Mouse (Mus musculus) kidney, embryonic 14.5 days (tissue): Measurements from ENCODE around the gene Adgrf1. TPM values are rescaled to one million over a fixed set of nuclear protein-coding genes. Genes with fewer than 3 reads are reported as not detected.

Experiments used
- ATAC-seq: fragments of 200-750 bp; cut with Nextera tagmentation; 2 replicates; pipeline ENCODE4 v1.8.0; 2017; ENCODE audit warnings: moderate number of reproducible peaks, mild to moderate bottlenecking, moderate TSS enrichment, moderate library complexity; ENCODE audit not compliant: low FRiP score, low TSS enrichment
- H3K27ac ChIP-seq: fragments of 300-500 bp; sonication (generic); 2 replicates; pipeline ENCODE4 v1.5.1; 2014; ENCODE audit warnings: low read depth, mild to moderate bottlenecking, low read length, moderate library complexity, mixed read lengths
- H3K27me3 ChIP-seq: fragments of 300-500 bp; sonication (generic); 2 replicates; pipeline ENCODE4 v1.6.1; 2014; ENCODE audit warnings: mild to moderate bottlenecking, low read length; ENCODE audit not compliant: control insufficient read depth, insufficient read depth
- H3K36me3 ChIP-seq: fragments of 300-500 bp; sonication (generic); 2 replicates; pipeline ENCODE4 v1.6.1; 2014; ENCODE audit warnings: low read length, mixed read lengths; ENCODE audit not compliant: control insufficient read depth, insufficient read depth
- H3K4me1 ChIP-seq: fragments of 300-500 bp; sonication (generic); 2 replicates; pipeline ENCODE4 v1.6.1; 2014; ENCODE audit warnings: low read length, mixed read lengths; ENCODE audit not compliant: control insufficient read depth, insufficient read depth
- H3K4me2 ChIP-seq: fragments of 300-500 bp; sonication (generic); replicated peaks from 2 replicates; pipeline ENCODE4 v1.6.1; 2014; ENCODE audit warnings: low read depth, mild to moderate bottlenecking, low read length
- H3K4me3 ChIP-seq: fragments of 300-500 bp; sonication (generic); 2 replicates; pipeline ENCODE4 v1.5.1; 2014; ENCODE audit warnings: mild to moderate bottlenecking, low read length
- H3K9ac ChIP-seq: fragments of 300-500 bp; sonication (generic); 2 replicates; pipeline ENCODE4 v1.6.1; 2014; ENCODE audit warnings: low read depth, mild to moderate bottlenecking, low read length, moderate library complexity
- H3K9me3 ChIP-seq: fragments of 300-500 bp; sonication (generic); 2 replicates; pipeline ENCODE4 v1.6.1; 2016; ENCODE audit warnings: low read length; ENCODE audit not compliant: control insufficient read depth
- WGBS: fragments of 180-500 bp; shearing (Covaris S2); extraction: QIAGEN DNeasy Blood & Tissue Kit; methylation state at CpG from one replicate; pipeline ENCODE4 v1.1.7; 2014; 5-methylcytosine and 5-hydroxymethylcytosine counted together
- polyA plus RNA-seq: library from polyadenylated mRNA; unstranded; fragments of >200 nt; fragmentation: Nextera tagmentation; extraction: Ambion mirVana; gene quantifications from 2 replicates; pipeline ENCODE4 v1.2.1, GENCODE M21; 2014

Gene Adgrf1
- polyA plus RNA-seq, 1 experiment from 2014 or later: 0.49 TPM

GRCm38 (mm10) chr17:43261937-43262336, 8.2 kb upstream of the Adgrf1 start:
- Histone ChIP-seq H3K4me1 (no peaks in the 10 kb centered on the region), H3K4me3 (no peak overlapping the region), H3K9ac (no peak overlapping the region), H3K9me3 (peaks cover 10% of the 10 kb centered on the region), H3K36me3 (no peaks in the 10 kb centered on the region), H3K4me2 (no peak overlapping the region), H3K27ac (no peak overlapping the region), H3K27me3 (no peaks in the 10 kb centered on the region)
- WGBS: 90% methylated on average over 5 of the region's 5 CpGs
- no peak for ATAC-seq

DNA sequence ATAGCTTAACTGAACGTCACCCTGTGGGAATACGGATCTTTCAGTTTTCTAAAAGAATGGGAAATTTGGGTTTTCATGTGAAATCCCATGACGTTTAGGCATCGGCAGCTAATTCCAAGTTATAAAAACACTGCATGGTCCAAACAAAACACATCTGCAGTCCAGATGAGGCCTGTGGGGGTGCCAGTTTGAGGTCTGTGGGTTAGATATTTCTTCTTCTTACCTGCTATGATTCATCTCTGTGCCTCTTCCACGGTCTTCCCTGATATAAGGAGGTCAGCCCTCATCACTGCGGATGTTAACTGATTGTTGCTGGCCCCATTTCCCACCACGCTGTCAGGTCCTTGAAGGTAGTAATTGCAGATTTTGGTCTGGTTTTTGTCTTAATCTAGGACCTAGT, 5.4 kb upstream of the Adgrf1 start:
- Histone ChIP-seq H3K36me3 (no peaks in the 10 kb centered on the region), H3K4me1 (no peaks in the 10 kb centered on the region), H3K9me3 (peaks cover 12% of the 10 kb centered on the region), H3K9ac (no peak overlapping the region), H3K27ac (no peak overlapping the region), H3K4me3 (no peak overlapping the region), H3K27me3 (no peaks in the 10 kb centered on the region), H3K4me2 (no peak overlapping the region)
- WGBS: 74% methylated on average over 7 of the region's 7 CpGs
- no peak for ATAC-seq

DNA sequence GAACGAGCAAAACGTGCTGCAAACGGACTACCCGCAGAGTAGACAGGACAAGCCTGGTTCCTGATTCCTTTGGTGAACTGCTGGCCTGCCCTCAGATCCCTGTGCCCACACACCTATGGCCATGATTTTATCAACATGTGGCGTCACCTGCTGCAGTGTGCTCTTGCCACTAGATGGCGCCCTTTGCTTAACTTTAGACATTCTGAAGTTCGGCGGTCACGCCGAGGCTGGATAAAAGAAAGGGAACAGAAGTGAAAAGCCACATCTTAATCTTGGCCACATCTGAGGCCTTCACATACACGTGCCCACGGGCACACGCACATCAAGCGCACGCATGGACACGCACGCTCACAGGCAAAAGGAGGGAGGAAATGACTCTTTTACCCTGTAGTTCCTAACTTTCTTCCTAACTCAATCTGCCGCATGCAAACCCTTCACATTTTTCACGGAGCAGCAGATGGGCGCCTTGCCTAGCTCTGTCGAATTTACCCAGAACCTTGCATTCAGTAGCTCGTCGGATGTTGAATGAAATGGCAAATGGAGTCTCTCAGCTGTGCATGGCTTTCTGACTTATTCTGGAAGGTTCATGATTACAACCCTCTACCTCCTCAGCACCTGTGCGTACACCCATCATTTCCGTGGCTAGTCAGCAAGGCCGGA, 4.8 kb upstream of the Adgrf1 start:
- H3K4me2 ChIP-seq: no peak overlapping the region
- ATAC-seq: peak; percentile 67
- no peak overlapping the region for H3K27ac ChIP-seq
- H3K9ac ChIP-seq: no peak overlapping the region
- no peaks in the 10 kb centered on the region for H3K4me1 ChIP-seq
- WGBS: 28% methylated on average over 26 of the region's 26 CpGs
- H3K36me3 ChIP-seq: no peaks in the 10 kb centered on the region
- no peak overlapping the region for H3K4me3 ChIP-seq
- H3K27me3 ChIP-seq: no peaks in the 10 kb centered on the region
- peaks cover 12% of the 10 kb centered on the region for H3K9me3 ChIP-seq

- ATAC-seq: no peak
- H3K9ac ChIP-seq: no peak overlapping the region
- no peak overlapping the region for H3K4me3 ChIP-seq
- H3K9me3 ChIP-seq: peaks cover 12% of the 10 kb centered on the region
- no peaks in the 10 kb centered on the region for H3K4me1 ChIP-seq
- H3K36me3 ChIP-seq: no peaks in the 10 kb centered on the region
- 95% methylated on average over 6 of the region's 6 CpGs for WGBS
- no peak overlapping the region for H3K27ac ChIP-seq
- H3K27me3 ChIP-seq: no peaks in the 10 kb centered on the region
- H3K4me2 ChIP-seq: no peak overlapping the region
These were observed 4.2 kb upstream of the Adgrf1 start for GRCm38 (mm10) chr17:43265944-43266343.

DNA sequence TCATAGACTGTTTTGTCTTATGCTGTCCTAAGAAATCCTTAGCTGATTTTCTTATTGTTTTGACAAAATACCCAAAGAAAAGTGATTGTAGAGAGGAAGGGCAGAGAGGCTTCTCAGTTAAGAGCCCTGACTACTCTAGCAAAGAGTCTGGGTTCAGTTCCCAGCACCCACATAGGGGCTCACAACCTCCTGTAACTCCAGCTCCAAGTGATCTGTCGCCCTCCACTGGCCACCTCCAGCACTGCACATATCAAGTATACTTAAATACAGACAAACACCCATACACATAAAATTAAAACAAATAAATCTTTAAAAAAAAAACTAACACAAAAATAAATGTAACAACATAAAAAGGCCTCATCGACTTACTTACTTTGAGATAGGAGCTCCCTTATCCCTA, 3.5 kb upstream of the Adgrf1 start:
- Histone ChIP-seq H3K4me2 (no peak overlapping the region), H3K9ac (no peak overlapping the region), H3K27ac (no peak overlapping the region), H3K4me1 (no peaks in the 10 kb centered on the region), H3K27me3 (no peaks in the 10 kb centered on the region), H3K36me3 (no peaks in the 10 kb centered on the region), H3K4me3 (no peak overlapping the region), H3K9me3 (peaks cover 12% of the 10 kb centered on the region)
- no peak for ATAC-seq
- WGBS: 79% methylated on average over 2 of the region's 2 CpGs

GRCm38 (mm10) chr17:43267046-43267749, 2.9 kb upstream of the Adgrf1 start:
- no peak overlapping the region for H3K4me3 ChIP-seq
- no peak for ATAC-seq
- no peaks in the 10 kb centered on the region for H3K4me1 ChIP-seq
- peaks cover 9% of the 10 kb centered on the region for H3K9me3 ChIP-seq
- no peak overlapping the region for H3K4me2 ChIP-seq
- WGBS: 93% methylated on average over 9 of the region's 9 CpGs
- H3K9ac ChIP-seq: no peak overlapping the region
- H3K27ac ChIP-seq: no peak overlapping the region
- H3K27me3 ChIP-seq: no peaks in the 10 kb centered on the region
- no peaks in the 10 kb centered on the region for H3K36me3 ChIP-seq

DNA sequence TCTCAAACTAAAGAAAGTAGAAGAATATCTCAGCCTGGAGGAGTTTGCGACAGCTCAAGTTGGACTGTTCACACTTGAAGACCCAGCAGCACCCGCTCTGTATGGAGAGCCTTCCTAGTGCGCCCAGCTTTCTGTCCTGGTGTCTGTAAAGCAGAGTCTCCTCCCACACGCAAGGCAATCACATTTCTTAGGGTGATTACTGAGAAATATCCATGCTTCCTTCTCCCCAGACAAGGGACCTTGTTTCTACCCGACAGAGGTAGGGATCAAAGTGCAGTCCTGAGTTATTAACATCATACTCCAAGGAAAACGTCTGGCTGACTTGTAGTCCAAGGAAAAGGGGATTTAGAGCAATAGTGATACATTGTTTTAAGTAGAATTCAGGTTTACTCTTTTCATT, 6.1 kb downstream of the Adgrf1 start:
- no peaks in the 10 kb centered on the region for H3K9me3 ChIP-seq
- H3K9ac ChIP-seq: no peak overlapping the region
- H3K27me3 ChIP-seq: no peaks in the 10 kb centered on the region
- H3K4me1 ChIP-seq: no peaks in the 10 kb centered on the region
- H3K4me2 ChIP-seq: no peak overlapping the region
- 63% methylated on average over 6 of the region's 6 CpGs for WGBS
- no peak overlapping the region for H3K27ac ChIP-seq
- no peaks in the 10 kb centered on the region for H3K36me3 ChIP-seq
- no peak overlapping the region for H3K4me3 ChIP-seq
- no peak for ATAC-seq

- Histone ChIP-seq H3K36me3 (no peaks in the 10 kb centered on the region), H3K27ac (no peak overlapping the region), H3K27me3 (no peaks in the 10 kb centered on the region), H3K9me3 (no peaks in the 10 kb centered on the region), H3K9ac (no peak overlapping the region), H3K4me1 (no peaks in the 10 kb centered on the region), H3K4me2 (no peak overlapping the region), H3K4me3 (no peak overlapping the region)
- no peak for ATAC-seq
- 72% methylated on average over 4 of the region's 4 CpGs for WGBS
These were observed 7.1 kb downstream of the Adgrf1 start for GRCm38 (mm10) chr17:43277223-43277622.

DNA sequence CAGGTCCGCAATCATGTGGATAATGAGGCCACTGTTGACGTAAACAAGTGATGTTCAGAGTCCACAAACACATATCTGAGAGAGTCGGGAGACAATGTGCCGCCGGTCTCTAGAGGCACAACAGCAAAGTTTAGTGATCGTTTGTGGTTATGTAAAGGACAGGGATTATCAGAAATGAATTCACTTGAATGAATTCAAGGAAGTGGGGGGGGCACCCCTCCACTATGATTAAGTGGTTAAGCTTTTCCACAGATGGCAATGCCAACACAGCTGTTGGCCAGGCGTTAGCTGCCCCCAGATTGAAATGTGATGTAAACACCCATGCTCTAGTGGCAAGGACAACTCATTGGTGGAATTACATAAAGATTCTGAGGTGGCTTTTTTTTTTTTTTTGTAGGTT, 9.5 kb downstream of the Adgrf1 start:
- no peak for ATAC-seq
- Histone ChIP-seq H3K4me2 (no peak overlapping the region), H3K9me3 (no peaks in the 10 kb centered on the region), H3K27me3 (no peaks in the 10 kb centered on the region), H3K36me3 (no peaks in the 10 kb centered on the region), H3K9ac (no peak overlapping the region), H3K4me3 (no peak overlapping the region), H3K27ac (no peak overlapping the region), H3K4me1 (no peaks in the 10 kb centered on the region)
- 91% methylated on average over 7 of the region's 7 CpGs for WGBS
